Mouse (Mus musculus) cerebellum, adult 2 months (tissue): ENCODE results near the gene Syne2.

Experiments
- CTCF ChIP-seq: fragments of 200-500 bp; IDR thresholded peaks from 2 replicates; pipeline ENCODE4 v1.5.1; 2011; ENCODE audit warnings: low read depth, mild to moderate bottlenecking, control low read depth, low read length, moderate library complexity, borderline replicate concordance; ENCODE audit not compliant: insufficient read depth
- POLR2A ChIP-seq: fragments of 200-500 bp; IDR thresholded peaks from 2 replicates; pipeline ENCODE4 v1.6.1; 2011; ENCODE audit warnings: low read length, control low read depth, borderline replicate concordance; ENCODE audit not compliant: insufficient read depth

DNA sequence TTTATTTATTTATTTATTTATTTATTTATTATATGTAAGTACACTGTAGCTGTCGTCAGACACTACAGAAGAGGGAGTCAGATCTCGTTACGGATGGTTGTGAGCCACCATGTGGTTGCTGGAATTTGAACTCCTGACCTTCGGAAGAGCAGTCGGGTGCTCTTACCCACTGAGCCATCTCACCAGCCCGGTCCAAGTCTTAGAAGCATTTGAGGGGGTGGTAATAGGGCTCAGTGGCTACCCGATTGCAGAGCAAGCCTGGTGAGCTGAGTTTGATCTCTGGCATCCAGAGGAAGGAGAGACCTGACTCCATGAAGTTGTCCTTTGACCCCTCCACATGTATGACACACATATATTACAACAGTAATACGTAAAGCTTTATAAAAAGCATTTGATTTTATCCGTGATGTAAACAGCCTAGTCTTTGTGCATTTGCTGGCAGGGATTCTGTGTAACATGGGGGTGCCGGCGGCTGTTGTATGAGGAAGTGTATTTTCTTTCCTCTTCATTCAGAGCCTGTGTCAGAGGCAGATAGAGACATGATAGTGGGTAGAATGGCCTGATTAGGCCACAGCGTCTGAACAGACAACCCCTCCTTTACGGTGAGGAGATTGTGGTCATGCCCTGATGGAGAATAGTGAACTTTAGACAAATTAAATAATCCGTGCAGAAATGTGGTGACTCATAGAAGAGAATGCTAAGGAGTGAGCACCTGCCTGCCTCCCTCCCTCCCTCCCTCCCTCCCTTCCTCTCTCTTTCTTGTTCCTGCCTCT is 38.3 kb downstream of the Syne2 start:
- TF ChIP-seq CTCF (no peak), POLR2A (no peak)
